Mouse (Mus musculus) heart, embryonic 14.5 days (tissue): ENCODE measurements at regions not wholly inside any gene's neighbourhood (a gene's known extent, or its start where the extent isn't known, plus 50 kb on each side); places are given as distances from the start of the nearest gene placed in this dataset.

ENCODE experiments used
- ATAC-seq: fragments of 200-750 bp; cut with Nextera tagmentation; 2 replicates; pipeline ENCODE4 v1.8.0; 2017; ENCODE audit warnings: low read depth, moderate TSS enrichment; ENCODE audit not compliant: insufficient number of reproducible peaks, insufficient read depth, low FRiP score
- H3K27ac ChIP-seq, 2 experiments: fragments of 200-500 bp in 1 of 2; fragments of 300-500 bp in 1 of 2; sonication (generic) in 1 of 2; replicated peaks in 1 of 2; 2 replicates each; pipeline ENCODE4 v1.5.1; 2012 to 2014; ENCODE audit warnings: low read depth in 2 of 2, low read length in 2 of 2, control low read depth in 1 of 2, mild to moderate bottlenecking in 1 of 2, mixed read lengths in 1 of 2; ENCODE audit not compliant: control insufficient read depth in 1 of 2, insufficient read depth in 1 of 2
- H3K27me3 ChIP-seq: fragments of 300-500 bp; sonication (generic); 2 replicates; pipeline ENCODE4 v1.6.1; 2014; ENCODE audit warnings: mild to moderate bottlenecking, low read length, control low read depth; ENCODE audit not compliant: control insufficient read depth, insufficient read depth
- H3K36me3 ChIP-seq: fragments of 300-500 bp; sonication (generic); 2 replicates; pipeline ENCODE4 v1.6.1; 2014; ENCODE audit warnings: mild to moderate bottlenecking, control low read depth, low read length, mixed read lengths; ENCODE audit not compliant: control insufficient read depth, insufficient read depth
- H3K4me1 ChIP-seq, 2 experiments: fragments of 200-500 bp in 1 of 2; fragments of 300-500 bp in 1 of 2; sonication (generic) in 1 of 2; 2 replicates each; pipeline ENCODE4 v1.6.1; 2012 to 2014; ENCODE audit warnings: low read length in 2 of 2, control low read depth in 1 of 2, mixed read lengths in 1 of 2; ENCODE audit not compliant: control insufficient read depth in 2 of 2, insufficient read depth in 2 of 2
- H3K4me2 ChIP-seq: fragments of 300-500 bp; sonication (generic); 2 replicates; pipeline ENCODE4 v1.6.1; 2014; ENCODE audit warnings: mild to moderate bottlenecking, low read length
- H3K4me3 ChIP-seq, 2 experiments: fragments of 200-500 bp in 1 of 2; fragments of 300-500 bp in 1 of 2; sonication (generic) in 1 of 2; 2 replicates each; pipeline ENCODE4 v1.5.1; 2012 to 2014; ENCODE audit warnings: low read length in 2 of 2, mild to moderate bottlenecking in 2 of 2, control low read depth in 1 of 2, low read depth in 1 of 2, moderate library complexity in 1 of 2; ENCODE audit not compliant: control insufficient read depth in 1 of 2, insufficient read depth in 1 of 2
- H3K9ac ChIP-seq: fragments of 300-500 bp; sonication (generic); 2 replicates; pipeline ENCODE4 v1.6.1; 2014; ENCODE audit warnings: mild to moderate bottlenecking, low read length
- H3K9me3 ChIP-seq: fragments of 300-500 bp; sonication (generic); 2 replicates; pipeline ENCODE4 v1.6.1; 2016; ENCODE audit warnings: low read length, control low read depth; ENCODE audit not compliant: control insufficient read depth
- WGBS: fragments of 180-500 bp; shearing (Covaris S2); extraction: QIAGEN DNeasy Blood & Tissue Kit; methylation state at CpG from one replicate; pipeline ENCODE4 v1.1.7; 2014; 5-methylcytosine and 5-hydroxymethylcytosine counted together

DNA sequence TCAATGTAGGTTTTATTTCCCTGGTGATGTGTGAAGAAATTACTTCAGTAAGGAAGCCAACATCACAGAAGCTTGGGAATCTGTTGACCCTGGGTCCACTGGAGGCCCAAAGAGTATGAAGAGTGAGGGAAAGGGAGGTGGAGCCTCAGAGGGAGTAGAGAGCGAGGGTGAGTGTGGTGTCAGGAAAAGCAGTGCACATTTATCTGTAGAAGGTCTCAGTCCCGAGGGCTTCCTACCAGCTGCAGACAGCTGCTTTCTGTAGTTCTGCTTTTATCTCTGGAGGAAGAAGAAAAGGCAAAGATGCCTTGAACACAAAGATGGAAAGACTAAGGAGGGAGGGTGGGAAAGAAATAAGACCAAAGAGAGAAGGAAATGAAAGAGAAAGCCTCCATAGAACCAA lies 133.5 kb downstream of the Emp1 start:
- Histone ChIP-seq H3K4me2 (no peak overlapping the region), H3K4me3 (no peak overlapping the region), H3K36me3 (no peaks in the 10 kb centered on the region), H3K9ac (no peak overlapping the region), H3K27me3 (no peaks in the 10 kb centered on the region), H3K4me1 (no peaks in the 10 kb centered on the region), H3K27ac (no peak overlapping the region), H3K9me3 (no peaks in the 10 kb centered on the region)
- WGBS: 35% methylated on average over 2 of the region's 2 CpGs
- no peak for ATAC-seq

GRCm38 (mm10) chr6:135498592-135498991 lies 136.2 kb downstream of the Emp1 start:
- Histone ChIP-seq H3K27me3 (no peaks in the 10 kb centered on the region), H3K9me3 (no peaks in the 10 kb centered on the region), H3K4me1 (no peaks in the 10 kb centered on the region), H3K4me2 (no peak overlapping the region), H3K4me3 (no peak overlapping the region), H3K27ac (no peak overlapping the region), H3K36me3 (no peaks in the 10 kb centered on the region), H3K9ac (no peak overlapping the region)
- ATAC-seq: no peak
- 90% methylated on average over 6 of the region's 6 CpGs for WGBS

- Histone ChIP-seq H3K4me3 (no peak overlapping the region), H3K27me3 (no peaks in the 10 kb centered on the region), H3K9ac (no peak overlapping the region), H3K9me3 (no peaks in the 10 kb centered on the region), H3K4me1 (no peaks in the 10 kb centered on the region), H3K27ac (no peak overlapping the region), H3K4me2 (no peak overlapping the region), H3K36me3 (no peaks in the 10 kb centered on the region)
- no peak for ATAC-seq
- 78% methylated on average over 3 of the region's 3 CpGs for WGBS
These were observed 138.0 kb downstream of the Emp1 start for GRCm38 (mm10) chr6:135500381-135500780.

GRCm38 (mm10) chr6:135501791-135502190 lies 139.4 kb downstream of the Emp1 start:
- H3K27ac ChIP-seq: no peak overlapping the region
- H3K27me3 ChIP-seq: no peaks in the 10 kb centered on the region
- no peak for ATAC-seq
- H3K4me2 ChIP-seq: no peak overlapping the region
- no peak overlapping the region for H3K9ac ChIP-seq
- H3K4me1 ChIP-seq: no peaks in the 10 kb centered on the region
- 81% methylated on average over 6 of the region's 6 CpGs for WGBS
- H3K9me3 ChIP-seq: no peaks in the 10 kb centered on the region
- no peak overlapping the region for H3K4me3 ChIP-seq
- H3K36me3 ChIP-seq: no peaks in the 10 kb centered on the region

GRCm38 (mm10) chr6:135502405-135502804 lies 140.1 kb downstream of the Emp1 start:
- Histone ChIP-seq H3K9ac (no peak overlapping the region), H3K4me3 (no peak overlapping the region), H3K4me2 (no peak overlapping the region), H3K27me3 (no peaks in the 10 kb centered on the region), H3K9me3 (no peaks in the 10 kb centered on the region), H3K4me1 (no peaks in the 10 kb centered on the region), H3K27ac (no peak overlapping the region), H3K36me3 (no peaks in the 10 kb centered on the region)
- 54% methylated on average over 8 of the region's 8 CpGs for WGBS
- no peak for ATAC-seq

DNA sequence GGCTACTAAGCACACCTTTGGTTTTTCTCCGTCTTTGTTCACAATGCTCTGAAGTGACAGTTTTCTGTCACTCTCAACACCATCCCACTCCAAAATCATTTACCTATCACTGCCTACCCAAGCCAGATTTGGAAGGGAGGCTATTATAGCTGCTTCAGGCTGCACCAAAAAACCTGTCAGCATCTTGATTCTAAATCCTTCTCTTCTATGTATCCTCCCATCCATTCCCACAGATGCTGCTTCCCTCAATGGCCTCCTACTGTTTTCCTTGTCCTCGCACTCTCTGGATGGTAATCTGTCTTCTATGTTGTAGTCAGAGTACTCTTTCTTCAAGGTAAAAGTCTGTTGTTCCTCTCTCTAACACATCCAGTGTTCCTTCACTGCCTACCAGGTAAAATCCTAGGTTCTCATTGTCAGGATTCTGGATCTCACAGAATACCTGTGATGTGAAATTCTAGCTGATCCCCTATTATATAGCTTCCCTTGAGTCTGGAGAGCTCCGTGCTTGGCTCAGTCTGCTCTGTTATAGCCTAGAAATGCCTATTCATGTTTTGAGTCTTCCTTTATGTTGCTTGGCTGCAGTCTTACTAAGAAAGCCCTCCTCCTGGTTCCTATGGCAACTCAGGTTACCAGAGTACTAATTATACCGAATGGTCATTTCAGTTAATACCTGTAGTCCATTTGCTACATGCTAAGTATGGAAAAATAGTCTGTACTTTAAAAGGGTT lies 156.5 kb downstream of the Emp1 start:
- Histone ChIP-seq H3K27ac (no peak overlapping the region), H3K9ac (no peak overlapping the region), H3K9me3 (no peaks in the 10 kb centered on the region), H3K36me3 (no peaks in the 10 kb centered on the region), H3K27me3 (no peaks in the 10 kb centered on the region), H3K4me3 (no peak overlapping the region), H3K4me2 (no peak overlapping the region), H3K4me1 (0 out of 4 replicates have a peak, but pooled peaks cover 0 to 2% of the 10 kb centered on the region in 2 experiments)
- ATAC-seq: no peak
- 74% methylated on average over 4 of the region's 4 CpGs for WGBS

DNA sequence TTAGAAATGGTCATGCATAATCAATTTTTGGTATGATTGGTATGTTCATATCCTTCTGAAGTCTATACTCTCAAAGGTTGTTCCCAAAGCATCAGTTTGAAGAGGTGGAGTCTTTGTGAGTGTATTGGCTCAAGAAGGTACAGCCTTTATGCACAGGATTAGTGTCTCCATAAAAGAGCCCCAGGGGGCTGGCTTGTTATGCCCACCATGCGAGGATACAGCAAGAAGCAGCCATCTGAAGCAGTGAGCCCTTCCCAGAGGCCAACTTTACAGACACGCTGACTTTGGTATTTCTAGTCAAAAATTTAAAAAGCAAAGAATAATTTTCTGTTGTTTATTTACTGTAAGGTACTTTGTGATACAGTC lies 157.1 kb downstream of the Emp1 start:
- Histone ChIP-seq H3K9me3 (no peaks in the 10 kb centered on the region), H3K9ac (no peak overlapping the region), H3K36me3 (no peaks in the 10 kb centered on the region), H3K4me3 (no peak overlapping the region), H3K4me2 (no peak overlapping the region), H3K27ac (no peak overlapping the region), H3K27me3 (no peaks in the 10 kb centered on the region), H3K4me1 (0 out of 4 replicates have a peak, but pooled peaks cover 0 to 2% of the 10 kb centered on the region in 2 experiments)
- WGBS: 77% methylated on average over 2 of the region's 2 CpGs
- no peak for ATAC-seq

DNA sequence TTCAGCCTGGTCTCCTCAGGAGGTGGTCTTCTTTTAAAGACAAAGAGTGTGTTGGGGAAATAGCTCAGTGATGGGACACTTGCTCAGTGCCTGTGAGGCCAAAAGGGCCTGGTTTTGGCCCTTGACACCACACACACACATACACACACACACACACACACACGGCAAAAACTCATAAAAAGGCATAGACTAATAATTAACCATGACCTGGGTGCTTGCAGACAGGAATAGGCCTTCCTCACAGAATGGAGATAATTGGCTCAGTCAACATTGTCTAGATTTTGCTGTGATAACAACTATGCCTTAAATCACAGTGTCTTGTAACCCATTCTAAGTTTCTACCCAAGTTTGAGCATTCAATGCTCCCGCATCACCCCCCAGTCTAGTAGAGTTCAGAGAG lies 158.5 kb downstream of the Emp1 start:
- H3K36me3 ChIP-seq: no peaks in the 10 kb centered on the region
- WGBS: 78% methylated on average over 2 of the region's 2 CpGs
- no peak overlapping the region for H3K4me2 ChIP-seq
- H3K4me1 ChIP-seq: peaks cover 3 to 7% of the 10 kb centered on the region in 2 experiments; a peak in 3 of 4 replicates
- ATAC-seq: no peak
- no peaks in the 10 kb centered on the region for H3K27me3 ChIP-seq
- no peak overlapping the region for H3K27ac ChIP-seq
- no peaks in the 10 kb centered on the region for H3K9me3 ChIP-seq
- no peak overlapping the region for H3K4me3 ChIP-seq
- H3K9ac ChIP-seq: no peak overlapping the region
